Mouse (Mus musculus) retina, postnatal 7 days (tissue): ENCODE results near the gene Pla1a.
"Not testable (repeated sequence)": the region's sequence is repeated elsewhere in the genome, so short reads cannot be mapped to it uniquely, and the experiment has no call there.

Source experiments
- DNase-seq: peaks from one replicate; pipeline ENCODE4 v3.0.0-alpha.2; 2012; ENCODE audit warnings: low read depth, low spot score

The Pla1a gene

DNA sequence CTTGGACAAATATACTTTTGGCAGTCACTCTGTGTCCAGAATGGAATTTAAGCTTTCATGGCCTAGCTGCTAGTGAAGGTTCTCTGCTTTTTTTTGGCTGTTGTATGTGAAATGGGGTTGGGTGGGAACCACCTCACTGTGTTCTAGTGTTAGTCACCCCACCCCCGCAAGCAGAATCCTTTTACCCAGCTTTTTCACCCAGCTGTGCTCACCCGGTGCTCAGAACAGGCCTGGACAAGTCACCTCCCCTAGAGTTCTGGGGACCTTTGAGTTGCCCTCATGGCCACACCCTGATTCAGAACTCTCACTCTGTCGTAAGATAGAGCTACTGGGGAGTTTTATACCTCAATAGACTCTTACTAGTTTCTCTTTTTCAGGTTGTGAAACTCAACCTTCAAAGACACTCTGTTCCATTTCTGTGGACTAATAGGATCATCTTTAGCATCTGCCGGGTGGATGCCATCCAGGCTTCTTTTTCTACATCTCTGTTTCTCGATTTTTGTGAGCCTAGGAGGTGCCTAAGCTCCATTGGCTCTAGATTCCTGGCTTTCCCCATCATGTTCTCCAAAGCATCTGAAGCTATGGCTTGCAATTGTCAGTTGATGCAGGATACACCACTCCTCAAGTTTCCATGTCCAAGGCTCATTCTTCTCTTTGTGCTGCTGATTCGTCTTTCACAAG is 25.8 kb upstream of the Pla1a start:
- no peak for DNase-seq

DNA sequence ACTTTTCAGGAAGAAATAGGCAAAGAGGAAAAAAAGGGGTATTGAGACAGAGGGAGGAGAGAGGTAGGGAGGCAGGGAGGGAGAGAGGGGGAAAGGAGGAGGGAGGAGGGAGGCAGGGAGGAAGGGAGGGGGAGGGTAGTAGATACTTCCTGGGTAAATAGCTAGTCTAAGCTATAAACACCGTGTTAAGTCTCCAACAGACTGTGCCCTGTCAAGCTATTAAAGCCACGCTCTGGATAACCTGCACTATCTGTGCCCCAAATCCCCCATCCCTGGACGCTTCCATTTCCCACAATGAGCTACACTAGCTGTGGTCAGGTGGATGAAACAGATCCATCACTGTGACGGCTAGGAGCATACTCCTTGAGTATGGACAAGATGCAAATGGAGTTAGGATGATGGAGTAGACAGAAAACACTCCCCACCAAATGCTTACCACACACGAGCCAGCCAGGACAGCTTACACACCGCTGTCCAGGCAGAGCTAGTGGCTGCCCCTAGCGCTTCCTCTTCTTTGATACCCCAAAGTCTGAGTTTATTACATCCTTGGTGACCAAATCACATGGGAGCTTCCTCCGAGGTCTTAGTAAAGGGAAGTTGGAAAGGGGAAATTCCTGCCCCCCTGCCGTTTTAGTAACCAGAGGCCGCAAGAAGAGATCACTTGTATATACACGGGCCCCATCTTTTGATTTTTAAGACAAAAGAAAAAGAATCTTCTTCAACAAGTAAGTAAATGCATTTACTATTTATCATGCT is 24.0 kb upstream of the Pla1a start:
- no peak for DNase-seq

DNA sequence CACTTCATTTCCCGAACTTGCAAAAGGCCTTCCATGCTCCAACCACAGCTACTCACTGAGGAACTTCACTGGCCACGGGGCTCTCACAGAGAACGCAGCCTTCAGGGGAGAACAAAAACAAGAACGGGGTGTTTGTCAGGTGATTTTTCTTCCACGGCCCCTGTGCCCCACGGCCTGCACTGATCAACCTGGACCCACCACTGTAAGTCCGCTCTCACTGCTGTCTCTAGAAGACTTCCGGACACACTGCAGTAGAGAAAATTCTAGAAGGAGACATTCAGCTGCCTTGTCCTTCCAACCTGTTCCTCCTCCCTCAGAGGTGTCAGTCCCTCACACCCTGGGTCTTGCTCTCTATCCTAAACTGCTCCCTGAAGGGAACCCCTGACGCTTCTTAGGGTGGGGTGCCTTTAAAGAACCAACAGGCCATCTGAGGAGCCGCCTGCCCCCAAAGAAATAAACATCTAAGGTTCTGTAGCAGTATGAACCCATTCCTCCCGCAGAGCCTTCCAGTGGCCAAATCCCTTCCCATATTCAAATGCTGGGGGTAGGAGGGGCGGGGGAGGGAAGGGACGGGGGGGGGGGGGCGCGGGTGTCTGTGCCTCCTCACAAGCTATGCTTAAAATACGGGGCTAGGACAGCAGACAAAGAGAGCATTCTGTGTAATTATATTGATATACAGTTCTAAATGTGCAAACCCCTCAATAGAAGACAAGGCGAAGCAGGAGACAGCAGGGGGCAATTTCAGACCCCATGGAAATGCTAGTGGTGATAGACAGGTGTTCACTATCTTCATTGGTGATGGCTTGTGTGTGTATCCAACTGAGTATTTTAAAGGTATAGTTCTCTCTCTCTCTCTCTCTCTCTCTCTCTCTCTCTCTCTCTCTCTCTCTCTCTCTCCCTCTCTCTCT is 22.8 kb upstream of the Pla1a start, which contains the start of gene Cd80:
Cd80 (plus strand) TSS at position 51 of the 908 bp plus-strand sequence.
- no peak for DNase-seq

DNA sequence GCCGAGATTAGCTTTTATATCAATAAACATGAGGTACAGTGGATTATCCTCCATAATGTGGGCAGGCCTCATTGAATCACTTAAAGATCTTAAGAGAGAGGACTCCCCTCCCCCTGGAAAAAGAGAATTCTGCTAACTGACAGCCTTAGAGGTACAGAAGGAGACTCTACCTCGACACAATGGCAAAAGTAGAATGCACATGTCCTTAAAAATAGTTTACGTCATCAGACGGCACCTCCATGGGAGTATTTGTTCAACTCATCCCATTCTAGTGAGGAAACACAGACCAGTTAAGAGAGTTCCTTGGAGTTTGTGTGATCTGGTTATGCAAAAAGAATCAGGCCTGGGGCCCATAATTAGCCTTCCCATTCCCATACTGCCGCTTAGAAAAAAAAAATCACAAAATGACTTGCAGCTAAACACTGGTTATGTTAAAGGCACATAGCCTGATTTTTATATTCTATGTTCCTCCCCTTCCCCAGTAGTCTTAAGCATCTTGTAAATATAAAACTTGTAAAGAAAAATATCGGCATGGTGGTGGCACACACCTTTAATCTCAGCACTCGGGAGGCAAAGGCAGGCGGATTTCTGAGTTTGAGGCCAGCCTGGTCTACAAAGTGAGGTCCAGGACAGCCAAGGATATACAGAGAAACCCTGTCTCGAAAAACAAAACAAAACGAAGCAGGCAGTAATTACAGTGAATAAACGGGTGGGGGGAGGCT is 21.7 kb upstream of the Pla1a start:
- no peak for DNase-seq

DNA sequence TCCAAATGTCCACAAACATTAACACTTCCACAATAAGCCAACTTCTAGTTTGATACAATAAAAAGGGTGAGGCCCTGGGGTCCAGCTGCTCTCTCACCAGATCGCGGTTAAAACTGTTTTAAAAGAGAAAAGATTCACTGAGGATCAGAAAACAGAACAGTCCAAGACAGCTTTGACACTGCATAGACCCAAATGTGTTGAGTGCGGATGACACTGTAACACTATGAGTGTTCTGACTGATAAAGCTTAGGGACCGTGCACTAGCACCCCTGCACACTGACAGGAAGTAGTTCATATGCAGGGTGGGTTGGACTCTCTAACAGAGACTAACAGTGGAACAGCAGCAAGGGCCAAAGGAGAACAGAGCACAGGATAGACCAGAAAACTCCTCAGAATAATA is 21.0 kb upstream of the Pla1a start:
- DNase-seq = no peak

DNA sequence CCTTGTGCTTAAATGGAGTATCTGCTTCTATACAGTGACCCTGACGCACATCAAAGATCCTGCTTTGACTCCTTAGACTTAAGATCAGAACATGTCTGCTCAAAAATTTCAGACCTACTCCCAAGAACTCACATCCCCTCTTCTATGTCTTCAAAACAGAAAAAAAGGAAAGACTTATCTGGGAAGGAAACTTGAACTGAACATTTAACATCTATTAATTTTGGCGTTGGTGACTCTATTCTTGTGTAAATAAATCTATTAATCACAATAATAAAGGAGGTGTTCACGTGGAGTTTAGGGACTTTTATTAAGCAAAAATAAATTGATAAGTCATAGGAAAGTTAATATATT is 20.2 kb upstream of the Pla1a start:
- no peak for DNase-seq

DNA sequence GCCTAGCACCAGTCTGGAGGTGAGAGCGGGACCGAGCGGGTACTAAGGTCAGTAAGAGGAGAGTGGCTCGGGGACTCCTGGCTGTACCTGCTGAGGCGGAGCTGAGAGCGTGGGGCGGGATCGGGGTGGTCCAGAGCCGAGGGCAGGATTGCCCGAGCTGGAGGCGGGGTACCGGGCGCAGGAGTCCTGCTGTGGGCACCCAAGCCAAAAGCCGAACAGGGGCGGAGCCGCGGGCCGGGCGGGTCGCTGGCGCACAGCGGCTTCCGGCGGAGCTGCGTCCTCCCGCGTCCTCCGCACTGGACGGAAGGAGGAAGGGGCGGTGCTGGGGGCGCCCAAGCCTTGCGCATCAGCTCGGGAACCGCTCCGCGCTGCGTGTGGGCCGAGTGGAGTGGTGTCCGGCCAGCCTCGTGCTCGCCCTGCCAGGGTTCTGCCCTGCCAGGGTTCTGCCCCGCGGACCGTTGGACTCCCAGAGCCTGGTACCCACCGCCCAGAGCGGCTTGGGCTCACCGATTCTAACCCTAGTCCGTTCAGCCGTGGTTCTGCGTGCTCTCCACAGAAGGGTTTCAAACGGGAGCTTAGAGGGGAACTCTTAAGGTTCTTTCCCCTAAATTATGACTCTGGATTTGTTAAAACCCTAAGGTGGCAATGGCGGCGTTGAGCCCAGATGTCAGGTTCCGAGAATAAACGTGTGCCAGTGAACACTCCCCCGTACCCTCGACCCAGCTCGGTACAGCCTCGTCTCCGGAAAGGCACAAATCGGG is 19.7 kb upstream of the Pla1a start, which contains the start of gene Adprh:
Adprh (minus strand) TSS at position 262 of the 761 bp plus-strand sequence.
- DNase-seq = peak; percentile 76

DNA sequence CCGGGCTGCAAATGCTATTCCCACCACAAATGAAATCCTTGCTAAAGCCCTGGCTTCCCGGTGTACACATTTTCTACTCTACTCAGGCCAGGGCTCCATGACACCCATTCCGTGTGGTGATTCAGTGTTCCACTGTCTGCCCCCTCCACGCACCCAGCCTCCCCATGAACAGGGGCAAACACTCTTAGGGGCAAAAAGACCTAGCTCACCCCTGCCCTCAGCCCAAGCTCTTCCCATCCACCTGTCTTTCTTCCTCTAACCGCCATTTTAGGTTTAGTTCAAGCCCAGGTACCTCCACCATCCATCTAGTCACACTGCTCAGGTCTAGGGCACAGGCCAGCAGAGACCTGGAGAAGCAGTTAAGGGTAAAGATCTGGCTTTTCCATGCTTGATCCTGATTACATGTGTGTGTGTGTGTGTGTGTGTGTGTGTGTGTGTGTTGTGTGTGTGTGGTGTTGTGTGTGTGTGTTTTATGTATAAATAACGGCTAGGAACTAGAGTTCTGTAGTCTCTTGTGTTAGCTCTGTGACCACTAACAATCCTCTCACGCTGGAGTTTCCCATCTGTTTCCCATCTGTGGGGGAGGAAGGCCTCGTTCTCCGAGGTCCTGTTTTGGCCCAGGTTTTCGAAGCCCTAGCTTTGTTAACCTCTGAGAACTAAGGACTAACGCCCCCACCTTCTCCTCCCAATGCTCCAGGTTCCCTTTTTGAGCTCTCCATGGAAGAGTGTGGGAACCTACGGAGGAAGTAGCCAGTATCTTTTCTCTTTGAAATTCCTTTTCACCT is 18.7 kb upstream of the Pla1a start:
- no peak for DNase-seq

DNA sequence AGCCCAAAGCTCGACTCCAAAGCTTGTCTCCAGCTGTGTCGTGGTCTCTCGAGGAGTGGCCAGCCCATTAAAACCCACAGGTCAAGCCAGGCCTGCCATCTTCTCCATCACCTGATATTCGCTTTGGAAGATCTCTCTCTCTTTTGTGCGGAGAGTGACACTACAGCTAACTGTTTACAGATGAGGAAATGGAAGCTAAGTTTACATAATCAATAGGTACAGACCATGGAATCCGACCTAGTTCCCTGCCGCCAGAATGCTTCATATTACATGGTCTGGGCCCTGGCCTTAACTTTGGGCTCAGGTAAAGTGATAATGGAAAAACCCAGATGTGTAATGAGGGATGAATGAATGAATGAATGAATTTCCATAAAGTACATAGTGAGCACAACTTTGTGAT is 17.8 kb upstream of the Pla1a start:
- DNase-seq = no peak

DNA sequence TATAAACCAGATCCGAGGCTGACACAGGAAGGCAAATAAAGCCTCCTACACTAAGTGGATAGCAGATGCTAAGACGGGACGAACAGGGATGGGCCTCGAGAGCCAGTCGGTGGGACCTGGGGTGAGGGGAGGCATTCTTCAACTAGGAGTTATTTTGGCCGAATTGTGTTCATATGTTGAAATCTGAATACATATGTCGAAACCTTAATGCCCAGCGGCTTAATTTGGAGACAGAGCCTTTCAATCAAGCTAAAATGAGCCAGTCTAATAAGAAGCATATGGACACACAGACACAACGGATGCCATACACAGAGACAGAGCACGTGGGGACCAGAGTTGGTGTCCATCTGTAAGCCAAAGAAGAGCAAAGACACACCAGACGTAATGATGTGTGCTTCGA is 15.5 kb upstream of the Pla1a start:
- DNase-seq = no peak

DNA sequence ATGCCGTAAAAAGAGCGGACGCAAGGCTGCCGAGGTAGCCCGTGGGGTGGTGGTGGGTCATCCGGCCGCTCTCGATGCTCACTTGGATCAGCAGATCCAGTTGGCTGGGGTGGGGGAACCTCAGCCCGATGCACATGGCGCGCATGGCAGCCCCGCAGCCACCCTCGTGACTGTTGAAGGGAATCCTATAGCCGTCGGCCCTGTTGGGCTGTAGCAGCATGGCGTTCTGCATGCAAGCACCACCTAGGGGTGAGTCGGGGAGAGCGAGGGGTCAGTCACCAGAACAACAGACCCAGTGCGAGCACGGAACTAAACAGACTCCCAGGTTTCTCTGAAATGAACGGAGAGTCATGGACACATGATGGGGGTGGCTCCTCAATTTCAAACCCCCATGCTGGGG is 14.4 kb upstream of the Pla1a start:
- no peak for DNase-seq

DNA sequence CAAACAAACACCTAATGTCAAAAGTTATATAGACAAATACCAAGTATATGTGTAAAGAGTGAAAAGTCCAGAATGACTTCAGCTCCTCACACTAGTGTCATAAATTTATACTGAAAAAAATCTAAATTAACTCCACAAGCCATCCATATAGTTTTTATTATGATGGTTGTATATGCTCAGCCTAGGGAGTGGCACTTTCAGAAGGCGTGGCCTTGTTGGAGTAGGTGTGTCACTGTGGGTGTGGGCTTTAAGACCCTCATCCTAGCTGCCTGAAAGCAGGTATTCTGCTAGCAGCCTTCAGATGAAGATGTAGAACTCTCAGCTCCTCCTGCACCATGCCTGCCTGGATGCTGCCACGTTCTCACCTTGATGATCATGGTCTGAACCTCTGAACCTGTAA is 13.2 kb upstream of the Pla1a start:
- not testable (repeated sequence) for DNase-seq

DNA sequence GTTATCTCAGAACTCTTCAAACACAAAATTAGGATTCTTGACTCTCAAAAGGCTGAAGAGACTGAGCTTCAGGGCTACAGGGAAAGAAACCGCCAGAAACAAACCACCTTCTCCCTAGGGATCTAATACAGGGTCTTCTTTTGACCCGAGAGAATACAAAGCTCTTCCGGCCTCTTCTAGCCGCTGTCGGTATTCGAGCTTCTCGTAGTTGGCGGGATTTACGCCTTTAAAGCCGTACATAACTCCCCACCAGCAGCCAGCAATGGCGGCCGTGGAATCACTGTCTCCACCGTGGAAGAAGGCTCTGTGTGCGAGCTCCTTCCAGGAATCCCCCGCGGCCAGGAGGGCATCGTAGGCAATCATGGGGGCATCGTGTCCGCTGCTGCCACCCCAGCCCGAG is 12.6 kb upstream of the Pla1a start:
- DNase-seq = no peak

DNA sequence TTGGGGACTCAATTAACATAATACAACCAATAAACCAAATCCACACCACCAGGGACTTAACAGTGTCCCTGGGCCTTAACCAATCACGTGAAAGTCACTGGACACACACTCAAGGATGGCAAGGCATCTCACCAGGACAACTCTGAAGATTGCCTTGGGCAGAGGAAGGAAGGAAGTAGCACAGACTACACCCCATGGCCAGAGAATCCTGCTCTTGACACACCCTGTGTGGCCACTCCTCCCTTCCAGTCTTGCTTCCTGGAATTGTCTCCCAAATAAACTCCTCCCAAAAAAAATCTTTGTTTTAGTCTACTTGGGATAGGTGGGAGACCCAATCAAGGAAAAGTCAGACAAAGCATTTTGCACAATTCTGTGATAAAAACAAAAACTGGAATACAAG is 12.1 kb upstream of the Pla1a start:
- no peak for DNase-seq

DNA sequence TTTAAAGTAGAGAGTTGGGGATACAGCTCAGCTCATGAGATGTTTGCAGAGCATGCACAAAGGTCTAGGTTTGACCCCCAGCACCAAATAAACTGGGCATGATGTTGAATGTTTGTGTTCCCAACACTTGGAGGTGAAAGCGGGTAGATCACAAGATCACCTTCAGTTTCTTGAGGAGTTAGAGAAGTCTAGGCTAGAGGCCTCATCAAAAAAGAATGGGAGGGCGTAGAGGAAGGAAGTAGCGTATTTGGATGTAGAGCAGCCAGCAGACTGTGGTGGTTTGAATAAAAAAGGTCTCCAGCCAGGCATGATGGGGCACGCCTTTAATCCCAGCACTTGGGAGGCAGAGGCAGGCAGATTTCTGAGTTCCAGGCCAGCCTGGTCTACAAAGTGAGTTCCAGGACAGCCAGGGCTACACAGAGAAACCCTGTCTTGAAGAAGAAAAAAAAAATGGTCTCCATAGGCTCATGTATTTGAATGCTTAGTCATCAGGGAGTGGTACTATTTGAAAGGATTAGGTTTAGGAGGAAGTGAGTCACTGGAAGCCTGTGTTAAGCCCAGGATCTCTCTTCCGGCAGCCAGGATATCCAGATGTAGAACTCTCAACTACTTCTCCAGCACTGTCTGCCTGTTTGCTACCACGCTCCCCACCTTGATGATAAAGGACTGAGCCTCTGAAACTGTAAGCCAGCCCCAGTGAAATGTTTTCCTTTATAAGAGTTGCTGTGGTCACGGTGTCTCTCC is 10.9 kb upstream of the Pla1a start:
- no peak for DNase-seq

DNA sequence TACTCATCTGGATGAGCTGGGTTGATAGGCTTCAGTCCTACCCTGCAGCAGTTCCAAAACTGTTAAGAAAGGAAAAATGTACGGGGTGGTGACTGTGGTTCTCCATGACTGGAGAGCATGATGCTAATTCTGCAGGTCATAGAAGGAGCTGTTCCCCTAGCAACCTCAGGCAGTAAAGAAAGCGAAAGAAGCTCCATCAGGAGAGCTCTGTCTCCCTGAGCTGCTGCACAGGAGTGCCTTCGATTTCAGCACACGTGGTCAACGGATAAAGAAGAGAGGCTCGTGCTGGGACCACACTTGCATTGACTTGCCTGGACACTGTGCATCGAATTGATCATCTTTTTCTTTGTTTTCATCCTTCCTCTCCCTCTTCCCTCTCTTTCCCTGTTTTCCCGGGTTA is 9.3 kb upstream of the Pla1a start:
- DNase-seq = no peak

DNA sequence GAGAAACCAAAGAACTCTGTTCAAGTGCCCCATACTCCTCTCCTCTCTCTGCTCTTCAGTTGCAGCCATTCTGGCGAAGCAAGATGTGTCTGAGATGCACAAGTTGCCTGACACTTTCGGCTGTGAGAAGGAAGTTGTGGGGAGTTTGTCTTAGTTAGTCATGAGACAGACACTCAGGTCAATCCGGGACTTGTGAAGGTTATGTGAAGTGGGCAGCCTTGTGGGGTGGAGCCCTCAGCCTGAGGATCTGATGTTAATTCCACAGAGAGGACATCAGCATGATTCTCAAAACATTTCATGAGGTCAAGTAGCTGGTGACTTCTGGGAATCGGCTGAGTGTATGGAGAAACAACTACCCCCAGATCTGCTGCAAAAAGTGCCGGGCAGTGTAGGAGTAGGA is 8.7 kb upstream of the Pla1a start:
- DNase-seq = no peak

DNA sequence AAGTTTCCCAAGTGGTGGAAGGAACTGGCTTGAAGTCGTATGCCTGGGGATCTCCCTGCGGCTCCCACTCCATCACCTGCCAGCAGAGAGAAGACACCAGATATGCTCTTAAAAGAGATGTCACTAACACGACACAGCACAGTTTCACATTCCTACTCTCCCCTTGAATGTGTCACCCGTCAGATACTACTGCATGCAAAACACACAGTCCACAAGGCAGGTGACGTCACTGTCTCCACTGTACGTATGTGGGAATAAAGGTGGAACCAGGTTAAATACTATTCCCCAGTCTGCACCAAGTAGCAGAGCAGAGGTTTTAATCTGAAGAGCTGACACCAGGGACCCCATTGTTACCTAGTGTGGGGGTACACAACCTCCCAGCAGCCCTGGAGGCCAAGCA is 7.5 kb upstream of the Pla1a start:
- no peak for DNase-seq

DNA sequence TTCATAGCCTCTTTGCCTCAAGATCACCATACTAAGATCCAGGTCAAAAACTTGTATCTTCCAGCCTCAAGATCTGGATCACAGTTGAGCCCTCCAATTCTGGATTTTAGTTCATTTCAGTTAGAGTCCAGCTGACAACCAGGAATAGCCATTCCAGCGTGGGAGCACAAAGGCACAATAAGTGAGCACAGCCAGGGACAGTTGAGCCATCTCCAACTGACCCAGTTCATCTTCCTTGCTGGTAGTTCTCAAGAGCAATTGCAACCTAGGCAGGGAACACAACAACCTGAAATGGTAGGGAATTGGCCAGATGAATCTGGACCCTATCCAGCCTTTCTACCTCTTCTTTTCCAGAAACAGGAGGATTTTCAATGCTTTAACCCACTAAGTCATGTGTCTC is 6.2 kb upstream of the Pla1a start:
- DNase-seq = no peak
